Mouse (Mus musculus) embryo, embryonic 11.5 days (tissue): ENCODE data around the gene Senp5.

Experiments
- DNase-seq: peaks from one replicate; pipeline ENCODE4 v3.0.0-alpha.2; 2012; ENCODE audit warnings: low read depth, low spot score

Gene Senp5

DNA sequence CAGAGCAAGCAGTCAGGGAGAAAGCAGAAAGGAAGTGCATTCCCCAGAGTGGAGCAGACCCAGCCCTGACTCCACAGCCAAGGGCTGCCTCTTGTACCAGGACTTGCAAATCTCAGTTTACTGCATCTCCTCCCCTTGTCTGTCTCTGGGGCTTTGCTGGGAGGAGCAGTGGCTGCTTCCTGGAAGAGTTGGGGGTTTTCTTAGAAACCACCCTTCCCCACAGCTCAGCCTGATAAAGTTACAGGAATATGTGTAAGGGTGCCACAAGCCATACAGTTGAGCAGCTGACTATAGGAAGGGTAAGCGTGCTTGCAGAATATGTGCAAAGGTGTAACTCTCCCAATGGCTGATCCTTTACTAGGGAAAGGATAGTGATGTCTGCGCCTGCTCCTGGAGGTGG lies 62.5 kb downstream of the Senp5 start:
- no peak for DNase-seq

DNA sequence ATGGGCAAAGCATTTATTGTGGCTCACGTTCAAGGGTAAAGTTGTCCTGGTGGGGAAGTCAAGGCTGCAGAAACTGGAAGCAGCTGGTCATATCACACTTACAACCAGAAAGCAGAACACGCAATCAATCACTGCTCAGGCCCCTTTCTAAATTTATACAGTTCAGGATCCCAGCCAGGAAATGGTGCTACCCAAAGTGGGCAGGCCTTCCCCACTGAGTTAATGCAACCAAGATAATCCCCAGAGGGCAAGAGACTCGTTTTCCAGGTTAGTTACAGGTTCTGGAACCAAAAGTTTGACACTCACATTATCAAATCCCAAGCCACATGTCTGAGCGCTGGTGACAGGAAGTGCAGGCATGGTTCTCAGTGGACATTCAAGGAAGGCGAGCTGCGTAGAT lies 64.2 kb downstream of the Senp5 start:
- DNase-seq, result no peak

DNA sequence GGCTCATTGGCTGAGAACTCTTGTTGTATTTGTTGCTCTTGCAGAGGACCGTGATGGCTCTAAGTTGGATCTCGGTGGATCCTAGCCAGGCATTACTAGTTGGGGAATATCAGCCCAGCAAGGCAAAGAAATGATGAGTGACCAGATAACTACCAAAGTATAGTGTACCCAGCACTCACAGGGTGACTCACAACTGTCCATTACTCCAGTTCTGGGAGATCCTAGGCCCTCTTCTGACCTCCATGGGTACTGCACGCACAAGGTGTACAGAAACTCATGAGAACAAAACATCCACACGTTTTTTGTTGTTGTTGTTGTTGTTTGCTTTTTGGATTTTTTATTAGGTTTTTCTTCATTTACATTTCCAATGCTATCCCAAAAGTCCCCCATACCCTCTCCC lies 66.5 kb downstream of the Senp5 start:
- DNase-seq, result no peak

DNA sequence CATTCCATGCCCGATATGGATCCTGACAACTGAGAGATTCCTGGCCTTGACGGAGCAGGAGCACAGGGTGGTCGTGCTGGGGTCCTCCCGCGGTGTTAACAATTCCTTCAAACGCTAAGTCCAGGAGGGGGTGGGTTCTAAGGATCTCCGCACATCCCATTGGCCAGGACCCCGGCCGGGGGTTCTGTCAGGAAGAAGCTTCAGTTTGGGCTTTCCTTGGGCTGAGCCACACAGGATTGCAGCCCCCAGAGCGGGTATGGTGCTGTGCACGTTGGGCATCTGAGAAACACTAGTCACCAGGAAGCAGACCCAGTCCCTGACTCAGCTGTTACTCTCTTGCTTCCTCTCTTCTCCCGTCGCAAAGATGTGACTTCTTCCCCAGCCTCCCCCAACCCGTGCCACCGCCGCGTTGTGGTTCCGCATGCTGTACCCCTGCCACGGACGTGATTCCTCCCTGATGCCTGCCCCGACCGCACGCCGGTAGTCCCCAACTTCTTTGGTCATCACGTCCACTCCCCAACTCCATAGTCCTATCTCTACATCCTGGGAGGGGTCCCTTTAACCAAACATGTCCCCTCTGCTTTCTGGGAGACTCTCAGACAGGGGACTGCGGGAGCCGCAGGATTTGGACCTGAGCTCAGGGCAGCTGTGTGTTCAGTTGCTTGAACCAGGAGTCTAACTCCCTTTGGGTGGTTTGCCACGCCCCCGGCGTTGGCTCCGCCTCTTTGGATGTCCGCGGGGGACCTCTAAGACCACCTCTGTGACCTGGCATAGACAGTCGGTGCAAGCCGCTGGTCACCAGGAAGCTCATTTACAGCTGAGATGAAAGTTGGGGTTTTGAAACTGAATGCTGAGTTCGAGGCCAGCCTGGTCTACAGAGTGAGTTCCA lies 67.8 kb downstream of the Senp5 start:
- DNase-seq, result no peak

DNA sequence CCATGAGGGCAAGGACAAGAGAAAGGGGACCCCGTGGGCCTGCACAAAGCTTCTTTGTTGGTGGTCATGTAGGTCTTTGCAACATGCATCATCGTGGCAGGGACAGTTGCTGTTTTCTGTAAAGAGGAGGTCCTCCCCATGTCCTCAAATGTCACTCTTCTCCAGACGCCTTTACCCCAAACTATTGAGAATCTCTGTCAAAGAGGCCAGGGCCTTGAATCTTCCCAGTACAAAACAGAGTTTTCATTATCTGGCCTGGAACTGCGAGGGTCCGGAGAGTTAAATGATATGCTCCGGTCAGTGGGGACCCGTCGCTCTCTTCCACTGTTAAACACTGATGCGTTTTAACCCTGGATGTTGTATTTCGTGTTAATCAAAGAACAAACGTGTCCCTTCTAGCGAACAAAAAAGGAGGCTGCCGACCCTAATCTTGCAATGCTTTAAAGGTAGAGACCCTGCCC lies 68.5 kb downstream of the Senp5 start:
- DNase-seq, result no peak

DNA sequence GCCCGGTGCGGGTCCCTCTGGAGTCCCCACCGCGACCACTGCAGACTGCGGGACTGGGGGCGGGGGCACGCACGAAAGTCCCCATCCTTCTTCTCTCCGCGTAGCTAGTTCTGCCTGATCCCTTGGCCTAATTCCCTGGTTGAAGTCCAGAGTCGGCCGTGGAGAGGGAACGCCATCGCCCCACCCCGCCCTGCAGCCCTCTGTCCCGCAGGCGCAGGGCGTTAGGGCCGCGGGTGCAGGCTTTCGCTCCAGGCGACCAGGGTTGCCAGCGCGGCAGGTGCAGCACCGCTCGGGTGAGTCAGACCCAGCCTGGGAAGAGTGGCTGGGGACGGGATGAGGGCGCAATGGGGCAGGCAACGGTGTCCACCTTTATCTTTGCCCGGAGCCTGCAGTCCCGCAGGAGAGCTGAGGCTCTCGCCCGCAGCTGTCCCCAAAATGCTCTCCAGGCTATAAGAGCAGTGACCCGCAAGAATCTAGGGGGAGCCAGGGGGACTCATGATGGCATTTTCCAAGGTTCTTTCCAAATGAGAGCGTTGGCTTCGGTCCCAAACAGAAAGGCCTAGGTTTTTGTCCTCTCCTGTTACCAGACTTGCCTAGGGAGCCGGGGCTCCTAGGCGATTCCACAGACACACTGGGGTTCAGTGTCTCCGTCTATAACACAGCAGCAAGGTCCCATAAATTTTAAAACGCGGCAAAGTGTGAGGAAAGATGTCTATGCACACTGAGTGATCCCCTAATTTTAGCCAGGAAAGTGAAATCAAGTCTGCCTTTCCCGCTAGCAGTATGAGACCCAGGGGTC lies 69.1 kb downstream of the Senp5 start, which contains the start of gene Pigz:
TSS of gene Pigz (plus strand) at position 101 of the 799 bp plus-strand sequence.
- no peak for DNase-seq

DNA sequence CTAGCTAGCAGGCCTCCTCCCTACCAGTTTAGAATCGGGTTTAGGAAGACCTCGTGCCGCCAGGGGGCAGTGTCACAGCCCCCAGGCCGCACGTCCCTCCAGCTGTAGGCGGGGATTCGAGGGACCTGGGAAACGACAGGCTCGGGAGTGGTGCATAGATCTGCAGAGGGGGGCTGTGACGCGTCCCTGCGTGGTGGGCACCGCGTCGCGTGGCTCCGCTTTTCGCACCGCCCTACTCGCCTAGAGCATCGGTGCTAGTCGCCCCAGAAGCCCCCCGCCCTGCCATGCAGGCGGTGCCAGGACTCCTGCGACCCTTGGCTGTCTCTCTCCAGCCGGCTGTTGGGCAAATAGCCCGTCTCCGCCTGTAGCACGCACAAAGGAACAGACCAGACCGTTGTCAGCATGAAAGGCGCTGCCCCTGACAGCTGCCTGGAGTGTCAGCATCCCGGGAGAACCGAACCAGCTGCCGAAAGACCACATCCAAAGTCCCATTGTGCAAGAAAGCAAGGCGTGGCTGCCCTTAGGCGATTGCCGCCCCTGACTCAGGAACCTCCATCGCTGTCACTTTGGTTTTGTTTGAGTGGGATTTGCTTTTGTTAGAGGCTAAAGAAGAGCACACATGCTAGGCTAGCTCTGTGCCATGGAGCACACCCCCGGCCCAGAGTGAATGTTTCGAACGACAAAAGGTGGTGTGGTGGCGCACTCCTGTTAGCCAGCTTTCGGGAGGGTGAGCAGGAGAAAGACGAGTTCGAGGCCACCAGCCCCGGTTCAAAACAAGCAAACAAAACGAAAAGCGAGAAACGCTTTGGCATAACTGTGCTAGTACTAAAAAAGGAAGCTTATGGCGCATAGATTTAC lies 70.0 kb downstream of the Senp5 start:
- peak; percentile 88 for DNase-seq

DNA sequence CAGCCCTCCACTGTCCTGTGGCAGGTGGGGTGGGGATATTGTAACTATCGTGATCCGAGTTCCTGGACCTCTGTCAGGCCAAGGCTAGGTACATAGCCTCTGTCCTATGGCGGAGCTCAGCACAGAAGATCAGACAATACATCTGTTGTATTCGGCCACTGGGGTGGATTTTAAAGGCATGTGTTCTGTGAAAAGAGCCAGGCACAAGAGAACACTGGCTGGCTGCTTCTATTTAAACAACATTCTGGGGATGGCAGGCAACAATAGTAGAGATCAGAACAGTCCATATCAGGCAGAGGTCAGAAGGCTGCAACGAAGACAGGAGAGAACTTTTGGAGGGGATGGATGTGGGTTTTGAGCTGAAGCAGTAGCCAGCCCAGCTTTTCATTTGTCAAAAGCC lies 70.8 kb downstream of the Senp5 start:
- no peak for DNase-seq

DNA sequence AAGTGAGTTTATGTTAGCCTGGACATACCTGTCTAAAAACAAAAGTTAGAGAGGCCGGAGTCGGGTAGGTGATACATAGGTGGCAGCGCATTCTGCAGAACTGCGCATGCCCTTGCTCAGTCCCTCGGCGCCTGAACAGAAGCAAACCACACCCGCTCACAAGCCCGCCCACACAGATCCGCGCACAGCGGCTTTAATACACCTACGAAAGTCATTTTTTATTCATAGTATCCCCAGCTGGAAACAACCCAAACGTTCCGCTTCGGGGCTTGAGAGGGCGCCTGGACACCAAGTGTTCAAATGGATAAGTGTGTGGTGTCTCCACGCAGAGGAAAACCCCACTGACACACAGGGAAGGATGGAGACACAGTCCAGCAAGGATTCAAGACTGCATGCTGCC lies 71.8 kb downstream of the Senp5 start:
- DNase-seq, result no peak

DNA sequence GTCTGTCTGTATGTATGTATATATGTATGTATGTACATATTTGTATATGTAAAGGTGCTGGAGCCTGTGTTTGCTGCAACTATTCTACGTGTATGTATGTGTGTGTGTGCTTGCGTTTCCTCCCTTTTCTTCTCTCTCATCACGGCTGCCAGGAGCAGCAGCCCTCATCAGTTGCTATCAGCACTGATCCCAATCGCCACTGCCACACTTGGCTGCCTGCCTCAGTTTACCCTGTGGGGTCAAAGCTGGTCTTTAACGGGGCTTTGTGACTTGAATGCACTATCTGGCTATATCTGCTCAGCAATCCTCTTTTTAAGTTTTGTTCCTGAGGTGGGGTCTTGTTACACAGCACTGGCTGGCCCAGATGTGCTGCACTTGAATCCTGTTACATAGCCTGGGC lies 75.7 kb downstream of the Senp5 start:
- DNase-seq, result no peak

DNA sequence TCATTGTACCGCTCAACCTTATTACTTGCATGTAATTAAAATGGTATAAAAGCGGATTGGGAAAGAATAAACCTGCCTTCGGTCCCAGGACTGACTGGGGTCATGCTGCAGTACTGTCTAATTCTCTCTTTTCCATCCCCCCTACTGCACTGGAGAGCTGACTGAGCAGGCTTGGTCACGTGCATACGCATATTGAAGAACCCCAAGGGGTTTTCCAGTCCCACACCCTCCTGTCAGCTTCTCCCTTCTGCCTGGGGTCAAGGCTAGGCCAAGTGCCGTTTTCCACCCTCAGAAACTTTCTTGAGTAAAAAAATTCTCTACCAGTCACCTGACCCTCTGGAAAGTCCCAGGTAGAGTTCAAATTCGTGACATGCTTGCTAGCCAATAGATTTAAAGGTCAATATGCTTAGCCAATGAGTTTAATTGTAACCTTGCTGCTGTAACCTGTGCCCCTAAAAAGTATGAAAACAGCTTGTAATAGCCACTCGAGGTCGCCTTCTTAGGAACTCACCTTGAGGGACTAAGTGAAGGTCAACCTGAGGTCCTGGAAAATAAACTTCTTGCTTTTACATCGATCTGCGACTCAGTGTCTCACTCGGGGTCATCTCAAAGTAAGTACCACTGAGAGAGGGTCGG lies 76.4 kb downstream of the Senp5 start:
- DNase-seq, result no peak

DNA sequence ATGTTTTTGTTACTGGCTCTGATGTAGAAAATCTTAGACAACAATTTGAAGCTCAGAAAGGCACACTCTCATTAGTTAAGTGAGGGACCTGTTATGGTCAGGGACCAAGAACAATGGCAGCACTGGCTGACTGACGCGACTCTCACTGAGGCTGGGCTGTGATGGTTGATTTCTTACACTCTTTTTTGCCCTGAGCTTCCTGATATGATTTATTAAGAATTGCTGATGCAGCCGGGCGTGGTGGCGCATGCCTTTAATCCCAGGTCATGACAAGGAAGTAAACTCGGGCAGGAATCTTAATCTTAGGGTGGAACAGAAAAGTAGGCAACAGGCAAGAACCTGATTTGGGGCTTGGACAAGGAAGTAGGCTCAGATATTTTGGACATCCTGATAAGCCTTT lies 77.0 kb downstream of the Senp5 start:
- no peak for DNase-seq

DNA sequence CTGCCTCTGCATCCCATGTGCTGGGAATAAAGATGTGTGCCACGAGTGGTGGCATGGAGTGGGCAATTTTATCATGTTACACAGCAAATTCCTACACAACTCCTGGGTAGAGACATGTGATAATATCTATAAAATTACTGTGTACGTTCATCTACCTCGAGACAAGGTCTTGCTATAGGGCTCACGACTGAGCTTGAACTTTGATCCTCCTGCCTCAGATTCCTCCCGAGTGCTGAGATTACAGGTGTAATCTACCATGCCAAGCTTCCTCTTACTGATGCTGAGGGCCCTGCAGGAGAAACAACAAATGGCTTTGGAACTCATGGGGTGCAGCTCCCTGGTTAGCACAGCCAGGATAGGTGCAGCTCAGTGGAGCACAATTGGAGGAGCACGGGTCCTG lies 78.7 kb downstream of the Senp5 start:
- no peak for DNase-seq

DNA sequence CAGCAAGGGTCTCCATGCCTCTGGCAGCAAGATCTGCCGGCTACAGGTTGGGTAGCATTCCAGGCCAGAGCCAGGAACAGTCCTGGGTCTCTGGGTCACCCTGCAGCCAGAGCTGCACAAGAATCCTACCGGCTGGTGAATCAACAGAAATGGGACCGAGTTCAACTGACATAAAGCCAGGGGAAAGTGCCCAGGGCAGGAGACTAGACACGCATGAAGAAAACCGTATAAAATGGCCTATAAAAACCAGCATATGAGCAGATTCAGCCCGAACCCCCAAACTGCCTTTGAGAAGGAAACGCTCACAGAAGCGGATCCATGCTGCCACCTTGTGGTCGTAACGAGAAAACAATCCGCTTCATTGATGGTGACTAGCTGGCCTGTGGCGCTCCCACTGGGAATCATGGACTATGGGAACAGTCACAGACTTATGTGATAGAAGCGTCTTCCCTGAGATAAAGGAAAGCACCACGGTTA lies 84.8 kb downstream of the Senp5 start:
- peak; percentile 82 for DNase-seq

DNA sequence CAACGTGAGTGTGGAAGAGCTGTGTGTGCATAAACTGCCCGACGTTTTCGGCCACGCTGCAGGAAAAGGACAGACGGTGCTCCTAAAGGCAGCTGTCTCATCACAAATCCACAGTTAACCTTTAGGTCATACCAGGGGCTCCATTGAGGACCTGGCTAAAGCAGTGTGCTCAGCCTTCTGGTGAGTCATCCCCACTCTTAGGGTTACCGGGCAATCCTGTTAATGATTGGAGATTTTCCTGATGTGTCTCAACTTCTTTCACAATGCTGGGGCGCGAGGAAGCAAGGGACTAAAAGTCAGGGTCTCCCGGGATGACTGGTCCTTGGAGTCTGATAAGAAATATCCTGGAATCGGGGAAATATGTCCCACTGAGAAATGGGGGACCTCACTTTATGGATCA lies 85.3 kb downstream of the Senp5 start:
- DNase-seq, result no peak

DNA sequence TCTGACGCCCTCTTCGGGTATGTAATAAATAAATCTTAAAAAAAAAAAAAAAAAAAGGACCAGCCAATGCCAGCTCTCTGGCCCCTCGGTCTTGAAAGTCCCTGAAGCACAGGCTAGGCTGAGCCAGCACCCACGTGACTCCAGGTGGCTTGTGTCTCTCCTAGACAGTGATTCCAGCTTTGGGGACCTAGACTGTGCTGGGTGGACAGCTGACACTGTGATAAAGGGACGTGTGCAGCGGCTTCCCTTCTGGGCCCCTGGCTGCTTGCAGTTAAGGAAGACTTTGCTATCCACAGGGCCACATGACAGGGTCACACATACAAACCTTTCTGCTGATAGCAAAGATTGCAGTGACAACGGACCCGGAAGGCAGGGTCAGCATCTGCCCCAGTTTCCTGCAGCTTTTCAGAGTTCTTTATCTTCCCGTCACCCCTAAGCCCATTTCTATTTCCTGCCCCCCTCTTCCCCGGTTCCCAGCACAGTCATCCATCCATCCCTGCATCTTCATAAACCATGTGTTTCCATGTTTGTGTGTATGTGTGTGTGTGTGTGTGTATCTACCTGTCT lies 92.7 kb downstream of the Senp5 start:
- DNase-seq, result no peak
